Mouse (Mus musculus) limb, embryonic 11.5 days (tissue): ENCODE measurements around the gene Trafd1. TPM values are rescaled to one million over a fixed set of nuclear protein-coding genes. Genes with fewer than 3 reads are reported as not detected.
A peak's percentile ranks its signal among the peaks of the same experiment; 100 is the strongest.

ENCODE experiments used
- ATAC-seq: fragments of 200-750 bp; cut with Nextera tagmentation; 2 replicates; pipeline ENCODE4 v1.8.0; 2017; ENCODE audit warnings: low read depth; ENCODE audit not compliant: insufficient number of reproducible peaks, low FRiP score, low TSS enrichment
- DNase-seq: peaks from one replicate; pipeline ENCODE4 v3.0.0-alpha.2; 2015; ENCODE audit warnings: low spot score
- H3K27ac ChIP-seq: fragments of 300-500 bp; sonication (generic); replicated peaks from 2 replicates; pipeline ENCODE4 v1.5.1; 2014; ENCODE audit warnings: low read depth, mild to moderate bottlenecking, low read length
- H3K27me3 ChIP-seq: fragments of 300-500 bp; sonication (generic); 2 replicates; pipeline ENCODE4 v1.6.1; 2014; ENCODE audit warnings: mild to moderate bottlenecking, low read length, mixed read lengths; ENCODE audit not compliant: control insufficient read depth, insufficient read depth
- H3K36me3 ChIP-seq: fragments of 300-500 bp; sonication (generic); 2 replicates; pipeline ENCODE4 v1.6.1; 2014; ENCODE audit warnings: mild to moderate bottlenecking, low read length, moderate library complexity, mixed read lengths; ENCODE audit not compliant: control insufficient read depth, insufficient read depth
- H3K4me1 ChIP-seq: fragments of 300-500 bp; sonication (generic); 2 replicates; pipeline ENCODE4 v1.6.1; 2014; ENCODE audit warnings: low read length, mixed read lengths; ENCODE audit not compliant: control insufficient read depth, insufficient read depth
- H3K4me2 ChIP-seq: fragments of 300-500 bp; sonication (generic); 2 replicates; pipeline ENCODE4 v1.6.1; 2014; ENCODE audit warnings: low read depth, mild to moderate bottlenecking, moderate library complexity; ENCODE audit not compliant: severe bottlenecking
- H3K4me3 ChIP-seq: fragments of 300-500 bp; sonication (generic); 2 replicates; pipeline ENCODE4 v1.5.1; 2014; ENCODE audit warnings: low read depth, low read length
- H3K9ac ChIP-seq: fragments of 300-500 bp; sonication (generic); 2 replicates; pipeline ENCODE4 v1.6.1; 2014; ENCODE audit warnings: mild to moderate bottlenecking, low read length
- H3K9me3 ChIP-seq: fragments of 300-500 bp; sonication (generic); 2 replicates; pipeline ENCODE4 v1.6.1; 2016; ENCODE audit warnings: low read length; ENCODE audit not compliant: control insufficient read depth
- WGBS: fragments of 180-500 bp; shearing (Covaris S2); extraction: QIAGEN DNeasy Blood & Tissue Kit; methylation state at CpG from one replicate; pipeline ENCODE4 v1.1.7; 2014; 5-methylcytosine and 5-hydroxymethylcytosine counted together
- polyA plus RNA-seq: library from polyadenylated mRNA; unstranded; fragments of >200 nt; fragmentation: Nextera tagmentation; extraction: Ambion mirVana; gene quantifications from 2 replicates; pipeline ENCODE4 v1.2.1, GENCODE M21; 2014

The Trafd1 gene
- polyA plus RNA-seq, 1 experiment from 2014 or later, result 59.7 TPM

DNA sequence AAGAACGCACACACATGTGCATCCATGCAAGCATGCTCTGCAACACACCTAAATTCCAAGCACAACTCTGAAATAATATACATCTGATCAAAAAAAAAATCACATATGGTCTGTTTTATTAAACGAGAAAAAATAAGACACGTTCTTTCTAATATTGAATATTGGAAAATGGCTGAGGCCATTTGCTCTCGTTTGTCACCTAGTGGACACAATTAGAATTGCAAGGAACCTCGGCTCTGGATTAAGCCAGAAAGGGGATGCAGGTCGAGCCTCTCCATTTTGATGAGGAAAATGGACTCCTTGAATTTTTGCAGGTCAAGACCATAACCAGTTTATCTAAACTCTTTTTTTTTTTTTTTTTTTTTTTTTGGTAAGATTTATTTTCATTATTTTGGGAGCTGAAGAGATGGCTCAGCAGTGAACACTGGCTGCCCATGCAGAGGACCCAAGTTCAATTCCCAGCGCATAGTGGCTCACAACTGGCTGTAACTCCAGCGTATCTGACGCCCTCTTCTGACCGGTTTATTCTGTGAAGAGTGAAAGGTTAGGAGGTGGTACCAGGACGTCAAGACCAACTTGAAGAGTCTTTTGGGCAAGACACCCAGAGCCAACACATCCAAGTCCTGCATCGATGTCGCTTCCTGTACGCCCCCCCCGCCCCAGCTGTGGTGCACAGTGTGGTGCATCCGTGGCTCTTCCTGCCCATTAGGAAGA, 7.4 kb upstream of the Trafd1 start:
- Histone ChIP-seq H3K4me1 (no peaks in the 10 kb centered on the region), H3K4me2 (no peak overlapping the region), H3K4me3 (no peak overlapping the region), H3K9me3 (no peaks in the 10 kb centered on the region), H3K27me3 (no peaks in the 10 kb centered on the region), H3K9ac (no peak overlapping the region), H3K36me3 (no peaks in the 10 kb centered on the region), H3K27ac (no peak overlapping the region)
- WGBS, result 58% methylated on average over 16 of the region's 16 CpGs
- DNase-seq, result peak; percentile 42
- no peak for ATAC-seq

DNA sequence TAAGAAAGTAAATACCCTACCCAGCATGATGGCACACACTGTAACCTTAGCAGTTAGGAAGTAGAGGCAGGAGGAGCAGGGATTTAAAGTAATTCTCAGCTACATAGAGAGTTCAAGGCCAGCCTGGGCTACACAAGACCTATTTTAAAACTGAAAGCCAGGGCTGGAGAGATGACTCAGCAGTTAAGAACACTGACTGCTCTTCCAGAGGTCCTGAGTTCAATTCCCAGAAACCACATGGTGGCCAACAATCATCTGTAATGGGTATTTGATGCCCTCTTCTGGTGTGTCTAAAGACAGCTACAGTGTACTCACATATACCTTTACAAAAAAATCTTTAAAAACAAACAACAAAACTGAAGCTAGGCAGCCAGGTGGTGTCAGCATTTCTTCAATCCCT, 4.3 kb upstream of the Trafd1 start:
- Histone ChIP-seq H3K4me1 (no peaks in the 10 kb centered on the region), H3K27me3 (no peaks in the 10 kb centered on the region), H3K4me3 (no peak overlapping the region), H3K4me2 (no peak overlapping the region), H3K27ac (no peak overlapping the region), H3K9me3 (no peaks in the 10 kb centered on the region), H3K9ac (no peak overlapping the region), H3K36me3 (no peaks in the 10 kb centered on the region)
- DNase-seq, result no peak
- no peak for ATAC-seq

DNA sequence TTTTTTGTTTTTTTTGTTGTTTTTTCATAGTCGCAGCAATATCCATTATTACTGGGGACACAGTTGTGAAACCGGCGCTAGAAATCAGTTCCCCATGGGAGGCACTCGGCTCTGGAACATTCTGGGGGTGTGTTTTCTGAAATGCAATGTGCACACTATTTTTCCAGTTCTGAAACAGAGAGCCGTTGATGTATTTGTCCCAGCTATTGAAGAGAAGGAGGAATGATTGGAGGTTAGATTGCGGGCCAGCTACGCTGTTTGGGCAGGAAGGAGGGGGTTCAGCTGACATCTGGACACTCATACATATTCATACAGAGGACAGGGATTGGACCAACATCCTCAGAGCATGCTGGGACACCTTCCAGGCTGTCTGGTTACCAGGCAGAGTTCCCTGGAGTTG, 3.7 kb upstream of the Trafd1 start:
- DNase-seq (no peak), ATAC-seq (no peak)
- Histone ChIP-seq H3K9ac (no peak overlapping the region), H3K4me3 (no peak overlapping the region), H3K4me1 (no peaks in the 10 kb centered on the region), H3K27ac (no peak overlapping the region), H3K9me3 (no peaks in the 10 kb centered on the region), H3K27me3 (no peaks in the 10 kb centered on the region), H3K36me3 (no peaks in the 10 kb centered on the region), H3K4me2 (no peak overlapping the region)
- 70% methylated on average over 7 of the region's 7 CpGs for WGBS

DNA sequence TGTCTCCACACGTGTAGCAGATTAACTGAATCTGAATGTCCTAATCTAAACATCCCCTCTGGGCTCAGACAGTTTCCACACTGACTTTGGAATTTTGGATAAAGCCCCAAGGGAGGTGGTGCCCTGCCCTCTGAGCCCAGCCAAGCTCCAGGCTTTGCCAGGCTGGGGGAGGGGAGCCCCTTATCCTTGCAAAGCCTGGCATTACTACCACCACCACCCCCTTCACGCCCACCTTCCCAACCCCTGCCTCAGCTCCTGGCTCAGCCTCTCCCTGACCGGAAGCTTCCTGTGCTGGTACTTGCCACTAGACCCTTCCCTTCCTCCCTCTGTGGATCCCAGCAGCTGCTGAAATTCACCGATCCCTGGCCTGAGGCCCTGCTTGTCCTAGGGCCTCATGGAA, 1.7 kb upstream of the Trafd1 start:
- no peaks in the 10 kb centered on the region for H3K36me3 ChIP-seq
- WGBS, result 63% methylated on average over 4 of the region's 4 CpGs
- H3K4me2 ChIP-seq, result no peak overlapping the region; the same call in 1 of the 2 replicates
- H3K27me3 ChIP-seq, result no peaks in the 10 kb centered on the region
- DNase-seq (no peak), ATAC-seq (no peak)
- H3K27ac ChIP-seq, result no peak overlapping the region
- no peaks in the 10 kb centered on the region for H3K4me1 ChIP-seq
- H3K4me3 ChIP-seq, result no peak overlapping the region
- H3K9ac ChIP-seq, result no peak overlapping the region
- H3K9me3 ChIP-seq, result no peaks in the 10 kb centered on the region

DNA sequence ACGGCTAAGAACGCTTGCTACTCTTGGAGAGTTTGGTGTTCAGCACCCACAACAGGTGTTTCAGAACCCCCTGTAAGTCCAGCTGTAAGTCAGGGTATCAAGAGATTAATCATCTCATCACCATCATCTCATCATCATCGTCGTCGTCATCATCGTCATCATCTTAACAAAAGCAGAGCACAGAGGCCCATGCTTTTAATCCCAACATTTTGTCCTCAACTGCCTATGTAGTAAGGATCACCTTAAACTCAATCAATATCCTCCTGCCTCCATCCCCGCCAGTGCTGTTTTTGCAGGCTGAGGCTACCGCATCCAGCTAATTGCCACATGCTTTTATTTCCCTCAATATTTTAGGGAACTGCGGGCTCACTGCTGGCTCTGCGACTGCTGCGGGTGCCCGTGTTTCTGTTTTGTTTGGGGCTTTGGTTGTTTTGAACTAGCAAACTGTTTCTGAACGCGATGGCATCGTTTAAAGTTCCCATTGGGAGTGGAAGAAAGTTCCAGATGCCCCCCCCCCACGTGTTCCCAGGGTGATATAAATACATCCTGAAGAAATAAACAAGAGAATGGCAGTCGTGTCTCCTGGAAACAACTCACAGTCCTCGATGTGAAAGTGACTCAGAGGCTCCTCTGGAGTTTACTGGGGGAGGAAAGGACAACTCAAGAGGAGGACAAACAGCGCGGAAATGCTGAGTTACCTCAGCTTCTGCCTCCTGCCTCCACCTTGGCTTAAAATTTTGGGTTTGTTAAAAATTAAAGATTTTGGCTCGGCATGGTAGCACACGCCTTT, 883 bp upstream of the Trafd1 start:
- H3K9ac ChIP-seq, result no peak overlapping the region
- no peak overlapping the region for H3K27ac ChIP-seq
- peak overlapping the region; percentile 89 for H3K4me2 ChIP-seq
- no peaks in the 10 kb centered on the region for H3K9me3 ChIP-seq
- DNase-seq (no peak), ATAC-seq (no peak)
- no peaks in the 10 kb centered on the region for H3K27me3 ChIP-seq
- peaks cover under 1% of the 10 kb centered on the region; the same call in 1 of the 2 replicates for H3K36me3 ChIP-seq
- WGBS, result 30% methylated on average over 22 of the region's 22 CpGs
- peak overlapping the region; percentile 76; the same call in 1 of the 2 replicates for H3K4me3 ChIP-seq
- H3K4me1 ChIP-seq, result no peaks in the 10 kb centered on the region

DNA sequence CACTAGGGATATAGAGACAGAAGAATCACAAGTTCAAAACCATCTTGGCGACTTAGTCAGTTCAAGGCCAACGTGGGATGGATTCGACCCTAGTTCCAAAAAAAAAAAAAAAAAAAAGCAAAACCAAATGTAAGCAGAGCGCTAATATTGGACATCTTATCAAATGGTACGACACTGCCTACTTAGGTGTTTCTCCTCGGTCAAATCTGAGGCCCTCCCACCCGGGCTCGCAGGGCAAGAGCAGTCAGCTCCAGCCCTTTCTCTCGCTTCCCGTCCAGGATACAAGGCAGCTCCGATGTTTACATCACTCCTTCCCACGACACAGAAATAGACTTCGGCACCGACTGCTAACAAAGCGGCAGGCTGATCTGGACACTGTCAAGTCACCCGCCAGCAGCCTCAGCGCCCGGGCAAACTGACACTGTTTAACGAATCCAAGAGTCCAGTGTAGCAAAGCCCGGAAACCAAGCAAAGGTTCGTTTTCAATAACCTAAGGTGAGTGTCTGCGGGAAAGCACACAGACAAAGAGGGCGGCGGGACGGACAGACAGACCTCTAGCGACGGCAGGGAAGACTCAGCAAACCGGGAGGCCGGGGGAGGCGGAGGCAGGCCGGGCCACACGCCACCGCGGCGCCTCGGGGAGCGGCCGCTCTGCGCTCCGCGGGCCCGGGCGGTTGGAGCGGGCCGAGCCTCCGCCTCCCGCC, 523 bp downstream of the Trafd1 start:
- Histone ChIP-seq H3K27ac (0 out of 2 replicates have a peak overlapping the region, but pooled peaks have one; percentile 42), H3K9me3 (no peaks in the 10 kb centered on the region; the same call in 1 of the 2 replicates), H3K4me2 (peak overlapping the region; percentile 89), H3K4me1 (no peaks in the 10 kb centered on the region), H3K9ac (peak overlapping the region; percentile 79), H3K4me3 (peak overlapping the region; percentile 76), H3K27me3 (no peaks in the 10 kb centered on the region), H3K36me3 (peaks cover 7% of the 10 kb centered on the region; the same call in 1 of the 2 replicates)
- 1% methylated on average over 44 of the region's 47 CpGs for WGBS
- peak; percentile 52 for ATAC-seq
- DNase-seq, result peak; percentile 72

DNA sequence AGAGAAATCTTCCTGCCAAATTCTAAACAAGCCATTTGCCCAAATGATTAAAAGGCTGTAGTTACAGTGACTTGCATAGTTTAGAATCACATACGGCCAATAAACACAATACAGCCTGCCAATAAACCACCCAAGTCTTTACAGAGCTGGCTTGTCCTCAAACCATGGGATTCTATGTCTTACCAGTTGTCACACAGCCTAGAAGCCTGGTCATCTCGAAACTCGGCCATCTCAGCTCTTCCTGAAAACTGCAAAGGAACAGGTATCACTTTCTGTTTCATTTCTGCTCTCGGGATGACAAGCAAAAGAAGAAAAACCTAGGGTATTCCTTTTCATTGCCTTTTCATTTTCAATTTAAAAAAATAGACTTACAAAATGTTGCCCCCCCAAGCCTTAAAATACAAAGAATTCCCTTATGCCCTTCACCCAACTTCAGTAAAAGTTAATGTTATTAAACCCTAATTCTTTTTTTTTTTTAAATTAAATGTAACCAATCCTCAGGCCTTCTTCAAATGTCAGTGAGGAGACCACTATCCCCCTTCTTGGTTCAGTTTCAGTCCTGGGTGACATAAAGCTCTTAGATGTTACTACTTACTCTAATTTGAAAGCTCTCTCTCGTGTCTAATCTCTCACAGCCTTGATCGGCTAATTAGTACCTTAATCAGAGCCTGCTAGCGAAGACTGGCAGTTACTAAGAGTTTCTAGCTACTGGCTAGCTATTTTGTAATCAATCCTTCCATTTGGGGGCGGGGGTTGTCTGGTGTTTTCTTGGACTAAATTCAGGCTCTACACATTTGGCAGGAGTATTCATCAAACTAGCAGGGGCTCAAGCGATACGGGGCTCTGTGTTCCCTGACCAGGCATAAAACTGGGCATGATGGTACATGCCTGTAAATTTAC, 1.3 kb downstream of the Trafd1 start:
- no peak overlapping the region for H3K27ac ChIP-seq
- no peaks in the 10 kb centered on the region for H3K27me3 ChIP-seq
- peaks cover 7% of the 10 kb centered on the region; the same call in 1 of the 2 replicates for H3K36me3 ChIP-seq
- H3K4me2 ChIP-seq, result peak overlapping the region; percentile 89; the same call in 1 of the 2 replicates
- DNase-seq (no peak), ATAC-seq (no peak)
- no peaks in the 10 kb centered on the region for H3K4me1 ChIP-seq
- no peaks in the 10 kb centered on the region; the same call in 1 of the 2 replicates for H3K9me3 ChIP-seq
- 52% methylated on average over 10 of the region's 10 CpGs for WGBS
- peak overlapping the region; percentile 76; the same call in 1 of the 2 replicates for H3K4me3 ChIP-seq
- H3K9ac ChIP-seq, result no peak overlapping the region
